Mouse (Mus musculus): ENCODE results near the gene Osbpl10. TPM values are rescaled to one million over a fixed set of nuclear protein-coding genes. Genes with fewer than 3 reads are reported as not detected.
A peak's percentile ranks its signal among the peaks of the same experiment; 100 is the strongest.

Gene Osbpl10
- polyA plus RNA-seq, 1 experiment from 2014 or later, result 1.6 TPM

GRCm38 (mm10) chr9:115163031-115163430, 184.7 kb downstream of the Osbpl10 start:
- no peak for ATAC-seq (replicated peaks; ENCODE audit: low FRiP score, low TSS enrichment, low read depth)
- WGBS, result 61% methylated on average over 5 of the region's 5 CpGs

DNA sequence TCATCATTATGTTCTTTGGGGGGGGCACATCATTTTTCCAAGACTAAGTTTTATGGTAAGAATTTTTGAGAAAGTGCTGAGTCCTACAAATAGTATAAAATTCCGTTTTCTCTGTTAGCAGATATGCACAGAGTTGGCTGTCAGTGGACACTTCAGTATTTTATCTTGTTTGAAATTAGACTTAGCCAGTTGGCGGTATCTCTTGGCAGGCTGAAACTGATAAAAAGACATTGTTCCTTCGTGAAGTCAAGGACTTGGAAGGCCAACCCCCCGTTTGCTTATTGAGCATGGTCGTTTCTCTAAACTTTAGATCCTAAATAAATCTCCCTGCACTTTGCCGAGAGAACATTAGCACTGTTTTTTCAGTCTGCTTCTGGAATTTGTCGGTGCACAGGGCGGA, 185.3 kb downstream of the Osbpl10 start:
- Histone ChIP-seq H3K4me3 (ENCODE audit: low read depth, low read length) (no peak overlapping the region), H3K27ac (ENCODE audit: low read depth) (no peak overlapping the region), H3K4me1 (replicated peaks; ENCODE audit: control insufficient read depth, insufficient read depth, low read length) (peaks cover 9% of the 10 kb centered on the region; the same call in 1 of the 2 replicates), H3K36me3 (ENCODE audit: control insufficient read depth, insufficient read depth, low read length) (no peaks in the 10 kb centered on the region), H3K9ac (ENCODE audit: low read length) (no peak overlapping the region), H3K9me3 (ENCODE audit: control insufficient read depth, low read length) (no peaks in the 10 kb centered on the region), H3K27me3 (replicated peaks; ENCODE audit: control insufficient read depth, insufficient read depth, low read length) (no peaks in the 10 kb centered on the region), H3K4me2 (ENCODE audit: low read length) (no peak overlapping the region)
- DNase-seq (ENCODE audit: low spot score) (no peak), ATAC-seq (replicated peaks; ENCODE audit: low FRiP score, low TSS enrichment, low read depth) (no peak)
- WGBS, result 16% methylated on average over 8 of the region's 8 CpGs

More at GRCm38 (mm10) chr9:115163031-115163430, 184.7 kb downstream of the Osbpl10 start:
- peak; percentile 76 for DNase-seq (ENCODE audit: low spot score)
- Histone ChIP-seq H3K9ac (ENCODE audit: low read length) (no peak overlapping the region), H3K27ac (ENCODE audit: low read depth) (no peak overlapping the region), H3K4me1 (replicated peaks; ENCODE audit: control insufficient read depth, insufficient read depth, low read length) (peaks cover 9% of the 10 kb centered on the region; the same call in 1 of the 2 replicates), H3K36me3 (ENCODE audit: control insufficient read depth, insufficient read depth, low read length) (no peaks in the 10 kb centered on the region), H3K27me3 (replicated peaks; ENCODE audit: control insufficient read depth, insufficient read depth, low read length) (no peaks in the 10 kb centered on the region), H3K9me3 (ENCODE audit: control insufficient read depth, low read length) (no peaks in the 10 kb centered on the region), H3K4me2 (ENCODE audit: low read length) (no peak overlapping the region), H3K4me3 (ENCODE audit: low read depth, low read length) (no peak overlapping the region)

DNA sequence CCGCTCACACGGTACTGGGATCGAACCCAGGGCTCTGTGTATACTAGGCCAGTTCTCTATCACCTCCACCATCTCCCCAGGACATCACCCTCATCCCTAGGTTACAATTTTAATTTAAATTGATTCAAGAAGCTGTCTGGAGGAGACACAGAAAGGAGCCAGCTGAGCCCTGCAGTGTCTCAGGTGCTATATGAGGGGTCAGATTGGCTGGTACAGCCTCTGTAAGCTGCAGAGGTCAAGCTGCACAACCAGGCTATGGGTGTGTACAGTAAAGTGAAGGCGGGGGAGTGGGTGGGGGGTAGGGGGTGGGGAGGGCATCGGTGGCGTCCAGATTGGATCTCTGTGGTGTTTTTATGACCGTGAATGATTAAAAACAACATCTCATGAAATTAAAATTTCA, 186.0 kb downstream of the Osbpl10 start:
- no peak overlapping the region for H3K4me2 ChIP-seq (ENCODE audit: low read length)
- H3K36me3 ChIP-seq (ENCODE audit: control insufficient read depth, insufficient read depth, low read length), result no peaks in the 10 kb centered on the region
- H3K4me1 ChIP-seq (replicated peaks; ENCODE audit: control insufficient read depth, insufficient read depth, low read length), result peaks cover 9% of the 10 kb centered on the region; the same call in 1 of the 2 replicates
- WGBS, result 69% methylated on average over 7 of the region's 7 CpGs
- no peaks in the 10 kb centered on the region for H3K9me3 ChIP-seq (ENCODE audit: control insufficient read depth, low read length)
- H3K9ac ChIP-seq (ENCODE audit: low read length), result no peak overlapping the region
- no peak overlapping the region for H3K27ac ChIP-seq (ENCODE audit: low read depth)
- H3K4me3 ChIP-seq (ENCODE audit: low read depth, low read length), result no peak overlapping the region
- no peaks in the 10 kb centered on the region for H3K27me3 ChIP-seq (replicated peaks; ENCODE audit: control insufficient read depth, insufficient read depth, low read length)
- no peak for DNase-seq (ENCODE audit: low spot score)
- ATAC-seq (replicated peaks; ENCODE audit: low FRiP score, low TSS enrichment, low read depth), result no peak

- Histone ChIP-seq H3K27ac (ENCODE audit: low read depth) (no peak overlapping the region), H3K9ac (ENCODE audit: low read length) (no peak overlapping the region), H3K4me2 (ENCODE audit: low read length) (no peak overlapping the region), H3K27me3 (replicated peaks; ENCODE audit: control insufficient read depth, insufficient read depth, low read length) (no peaks in the 10 kb centered on the region), H3K4me1 (replicated peaks; ENCODE audit: control insufficient read depth, insufficient read depth, low read length) (peaks cover 9% of the 10 kb centered on the region; the same call in 1 of the 2 replicates), H3K36me3 (ENCODE audit: control insufficient read depth, insufficient read depth, low read length) (no peaks in the 10 kb centered on the region), H3K9me3 (ENCODE audit: control insufficient read depth, low read length) (no peaks in the 10 kb centered on the region), H3K4me3 (ENCODE audit: low read depth, low read length) (no peak overlapping the region)
- 65% methylated on average over 8 of the region's 8 CpGs for WGBS
- DNase-seq (ENCODE audit: low spot score), result no peak
- ATAC-seq (replicated peaks; ENCODE audit: low FRiP score, low TSS enrichment, low read depth), result no peak
Observed at GRCm38 (mm10) chr9:115165996-115166395, 187.6 kb downstream of the Osbpl10 start.

- DNase-seq (ENCODE audit: low spot score), result no peak
- Histone ChIP-seq H3K4me3 (ENCODE audit: low read depth, low read length) (no peak overlapping the region), H3K9me3 (ENCODE audit: control insufficient read depth, low read length) (no peaks in the 10 kb centered on the region), H3K27me3 (replicated peaks; ENCODE audit: control insufficient read depth, insufficient read depth, low read length) (no peaks in the 10 kb centered on the region), H3K27ac (ENCODE audit: low read depth) (no peak overlapping the region), H3K9ac (ENCODE audit: low read length) (no peak overlapping the region), H3K4me2 (ENCODE audit: low read length) (no peak overlapping the region), H3K36me3 (ENCODE audit: control insufficient read depth, insufficient read depth, low read length) (no peaks in the 10 kb centered on the region), H3K4me1 (replicated peaks; ENCODE audit: control insufficient read depth, insufficient read depth, low read length) (no peaks in the 10 kb centered on the region)
- 87% methylated on average over 13 of the region's 13 CpGs for WGBS
- no peak for ATAC-seq (replicated peaks; ENCODE audit: low FRiP score, low TSS enrichment, low read depth)
Observed at GRCm38 (mm10) chr9:115169591-115169990, 191.2 kb downstream of the Osbpl10 start.

- Histone ChIP-seq H3K27me3 (replicated peaks; ENCODE audit: control insufficient read depth, insufficient read depth, low read length) (no peaks in the 10 kb centered on the region), H3K4me3 (ENCODE audit: low read depth, low read length) (no peak overlapping the region), H3K4me1 (replicated peaks; ENCODE audit: control insufficient read depth, insufficient read depth, low read length) (no peaks in the 10 kb centered on the region), H3K9me3 (ENCODE audit: control insufficient read depth, low read length) (no peaks in the 10 kb centered on the region), H3K27ac (ENCODE audit: low read depth) (no peak overlapping the region), H3K9ac (ENCODE audit: low read length) (no peak overlapping the region), H3K36me3 (ENCODE audit: control insufficient read depth, insufficient read depth, low read length) (no peaks in the 10 kb centered on the region), H3K4me2 (ENCODE audit: low read length) (no peak overlapping the region)
- DNase-seq (ENCODE audit: low spot score) (no peak), ATAC-seq (replicated peaks; ENCODE audit: low FRiP score, low TSS enrichment, low read depth) (no peak)
- 97% methylated on average over 6 of the region's 6 CpGs for WGBS
Observed at GRCm38 (mm10) chr9:115172096-115172495, 193.7 kb downstream of the Osbpl10 start.

DNA sequence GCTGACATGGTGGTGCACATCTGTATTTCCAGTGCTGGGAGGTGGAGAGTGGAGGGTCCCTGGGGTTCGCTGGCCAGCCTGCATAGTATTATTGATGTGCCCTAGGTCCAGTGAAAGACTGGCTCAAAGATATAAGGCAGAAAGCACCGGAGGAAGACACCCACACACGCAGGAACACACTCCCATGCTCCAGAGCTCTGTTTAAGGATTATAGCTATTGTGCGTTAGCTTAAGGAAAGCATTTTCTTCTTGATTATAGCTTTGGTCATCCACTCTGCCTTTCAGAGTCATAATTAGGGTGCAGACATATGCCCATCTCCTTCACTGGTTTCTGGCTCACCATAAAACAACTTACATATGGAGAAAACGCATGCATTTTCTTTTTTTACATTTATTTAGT, 200.8 kb downstream of the Osbpl10 start:
- H3K27me3 ChIP-seq (replicated peaks; ENCODE audit: control insufficient read depth, insufficient read depth, low read length), result no peaks in the 10 kb centered on the region
- H3K9me3 ChIP-seq (ENCODE audit: control insufficient read depth, low read length), result no peaks in the 10 kb centered on the region
- ATAC-seq (replicated peaks; ENCODE audit: low FRiP score, low TSS enrichment, low read depth) (no peak), DNase-seq (ENCODE audit: low spot score) (no peak)
- no peak overlapping the region for H3K27ac ChIP-seq (ENCODE audit: low read depth)
- H3K4me1 ChIP-seq (replicated peaks; ENCODE audit: control insufficient read depth, insufficient read depth, low read length), result peaks cover 14% of the 10 kb centered on the region; the same call in 1 of the 2 replicates
- WGBS, result 95% methylated on average over 5 of the region's 5 CpGs
- no peak overlapping the region for H3K4me3 ChIP-seq (ENCODE audit: low read depth, low read length)
- H3K36me3 ChIP-seq (ENCODE audit: control insufficient read depth, insufficient read depth, low read length), result no peaks in the 10 kb centered on the region
- H3K9ac ChIP-seq (ENCODE audit: low read length), result no peak overlapping the region
- no peak overlapping the region for H3K4me2 ChIP-seq (ENCODE audit: low read length)

DNA sequence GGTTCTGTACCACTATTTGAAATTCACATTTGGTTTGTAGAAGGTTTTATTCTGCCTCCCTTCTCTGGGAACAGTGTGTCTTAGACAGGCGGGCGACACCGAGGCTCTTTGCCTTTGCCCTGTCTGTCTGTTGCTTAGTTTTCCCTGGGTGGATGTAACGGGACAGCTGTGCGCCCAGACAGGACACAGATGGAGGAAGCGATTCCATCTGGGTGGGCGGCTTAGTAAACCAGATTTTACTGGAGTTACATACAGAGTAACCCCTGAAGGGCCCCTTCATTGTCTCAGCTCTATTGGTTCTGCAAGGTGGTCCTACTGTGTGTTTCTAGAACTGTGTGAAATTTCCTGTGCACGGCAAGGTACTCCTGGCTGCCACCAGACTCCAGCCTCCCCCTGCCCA, 201.6 kb downstream of the Osbpl10 start:
- no peak overlapping the region for H3K27ac ChIP-seq (ENCODE audit: low read depth)
- no peak overlapping the region for H3K9ac ChIP-seq (ENCODE audit: low read length)
- no peak for DNase-seq (ENCODE audit: low spot score)
- 50% methylated on average over 8 of the region's 8 CpGs for WGBS
- no peaks in the 10 kb centered on the region for H3K36me3 ChIP-seq (ENCODE audit: control insufficient read depth, insufficient read depth, low read length)
- no peaks in the 10 kb centered on the region for H3K27me3 ChIP-seq (replicated peaks; ENCODE audit: control insufficient read depth, insufficient read depth, low read length)
- H3K4me3 ChIP-seq (ENCODE audit: low read depth, low read length), result no peak overlapping the region
- no peak overlapping the region for H3K4me2 ChIP-seq (ENCODE audit: low read length)
- ATAC-seq (replicated peaks; ENCODE audit: low FRiP score, low TSS enrichment, low read depth), result no peak
- peaks cover 14% of the 10 kb centered on the region; the same call in 1 of the 2 replicates for H3K4me1 ChIP-seq (replicated peaks; ENCODE audit: control insufficient read depth, insufficient read depth, low read length)
- H3K9me3 ChIP-seq (ENCODE audit: control insufficient read depth, low read length), result no peaks in the 10 kb centered on the region

DNA sequence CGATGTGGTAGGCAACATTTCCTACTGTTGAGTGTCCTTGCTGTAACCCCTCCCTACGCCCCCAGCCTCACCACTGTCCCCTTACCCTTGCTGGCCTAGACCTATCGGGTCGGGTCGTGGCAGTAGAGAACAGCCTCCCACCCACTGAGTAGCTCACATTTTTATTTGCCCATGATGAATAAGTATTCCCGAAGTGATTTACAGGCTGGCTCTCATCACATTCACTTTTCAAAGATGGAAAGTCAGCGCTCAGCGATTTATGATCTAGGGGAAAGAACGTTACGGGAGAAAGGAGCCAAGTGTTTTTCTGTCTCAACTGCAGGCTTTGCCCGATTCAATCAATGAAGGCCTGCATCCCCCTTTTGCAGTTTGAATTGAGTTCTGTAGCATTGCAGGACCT, 208.0 kb downstream of the Osbpl10 start:
- 55% methylated on average over 11 of the region's 11 CpGs for WGBS

More for the DNA sequence above, 208.0 kb downstream of the Osbpl10 start:
- ATAC-seq (replicated peaks; ENCODE audit: low FRiP score, low TSS enrichment, low read depth) (no peak), DNase-seq (ENCODE audit: low spot score) (no peak)
- H3K4me1 ChIP-seq (replicated peaks; ENCODE audit: control insufficient read depth, insufficient read depth, low read length), result peaks cover 14% of the 10 kb centered on the region; the same call in 1 of the 2 replicates
- no peak overlapping the region for H3K4me2 ChIP-seq (ENCODE audit: low read length)
- no peaks in the 10 kb centered on the region for H3K36me3 ChIP-seq (ENCODE audit: control insufficient read depth, insufficient read depth, low read length)
- no peaks in the 10 kb centered on the region for H3K9me3 ChIP-seq (ENCODE audit: control insufficient read depth, low read length)
- H3K27ac ChIP-seq (ENCODE audit: low read depth), result no peak overlapping the region
- H3K9ac ChIP-seq (ENCODE audit: low read length), result no peak overlapping the region
- H3K27me3 ChIP-seq (replicated peaks; ENCODE audit: control insufficient read depth, insufficient read depth, low read length), result no peaks in the 10 kb centered on the region
- H3K4me3 ChIP-seq (ENCODE audit: low read depth, low read length), result no peak overlapping the region
